Mouse (Mus musculus): ENCODE data around the gene Epb41l4b. TPM values are rescaled to one million over a fixed set of nuclear protein-coding genes. Genes with fewer than 3 reads are reported as not detected.

Gene Epb41l4b
- polyA plus RNA-seq, 1 experiment from 2014 or later, result 2.9 TPM

DNA sequence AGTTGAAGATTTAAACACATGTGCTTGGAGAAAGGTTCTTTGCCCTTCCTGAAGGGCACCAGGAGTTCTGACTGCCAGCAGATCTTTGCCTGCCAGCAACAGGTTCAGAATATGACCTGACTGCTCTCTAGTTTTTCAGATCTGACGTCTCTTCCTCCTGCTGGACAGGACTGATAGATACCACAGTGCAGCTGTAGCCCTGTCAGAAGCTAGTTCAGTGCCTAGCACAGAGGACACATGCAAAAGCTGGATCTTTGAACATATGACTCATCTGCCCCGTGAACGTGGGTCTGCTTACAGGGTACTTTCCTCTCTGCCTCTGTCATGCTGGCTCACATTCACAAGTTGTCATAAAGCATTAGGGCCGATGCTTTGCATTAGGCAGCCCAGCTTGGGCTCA, 199.0 kb downstream of the Epb41l4b start:
- no peaks in the 10 kb centered on the region for H3K36me3 ChIP-seq (ENCODE audit: control insufficient read depth, insufficient read depth, low read length)
- ATAC-seq (ENCODE audit: insufficient number of reproducible peaks, low FRiP score, low TSS enrichment, low read depth), result no peak
- no peak overlapping the region for H3K9ac ChIP-seq (ENCODE audit: low read length)
- DNase-seq (ENCODE audit: low spot score), result no peak
- 83% methylated on average over 4 of the region's 4 CpGs for WGBS
- H3K27ac ChIP-seq (replicated peaks; ENCODE audit: low read depth, low read length), result no peak overlapping the region
- H3K9me3 ChIP-seq (ENCODE audit: control insufficient read depth, low read length), result no peaks in the 10 kb centered on the region
- no peak overlapping the region for H3K4me3 ChIP-seq (ENCODE audit: low read depth, low read length)
- H3K4me2 ChIP-seq (ENCODE audit: low read depth, severe bottlenecking), result no peak overlapping the region
- H3K27me3 ChIP-seq (ENCODE audit: control insufficient read depth, insufficient read depth, low read length), result no peaks in the 10 kb centered on the region
- H3K4me1 ChIP-seq (ENCODE audit: control insufficient read depth, insufficient read depth, low read length), result peaks cover 4% of the 10 kb centered on the region

DNA sequence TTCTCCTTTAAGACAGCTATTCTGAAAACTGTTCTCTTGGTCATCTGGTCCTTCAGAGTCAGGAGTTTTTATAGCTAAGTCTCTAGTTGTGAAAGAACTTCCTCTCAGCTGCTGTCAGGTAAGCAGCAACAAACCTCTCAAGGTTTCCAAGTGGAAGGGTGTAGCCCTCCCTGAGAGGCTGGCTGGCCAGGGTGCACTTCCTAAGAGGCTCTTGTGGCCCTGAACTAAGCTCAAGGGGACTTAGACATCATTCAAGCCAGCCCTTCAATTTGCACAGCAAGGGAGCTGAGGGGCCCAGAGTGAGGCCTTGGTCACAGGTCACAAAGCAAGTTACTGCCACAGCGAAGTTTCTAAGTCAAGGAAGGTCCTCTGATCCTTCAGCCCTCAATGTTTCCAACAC, 200.0 kb downstream of the Epb41l4b start:
- no peaks in the 10 kb centered on the region for H3K27me3 ChIP-seq (ENCODE audit: control insufficient read depth, insufficient read depth, low read length)
- ATAC-seq (ENCODE audit: insufficient number of reproducible peaks, low FRiP score, low TSS enrichment, low read depth) (no peak), DNase-seq (ENCODE audit: low spot score) (no peak)
- no peak overlapping the region for H3K4me3 ChIP-seq (ENCODE audit: low read depth, low read length)
- H3K36me3 ChIP-seq (ENCODE audit: control insufficient read depth, insufficient read depth, low read length), result no peaks in the 10 kb centered on the region
- 63% methylated on average over 1 of the region's 1 CpGs for WGBS
- no peaks in the 10 kb centered on the region for H3K9me3 ChIP-seq (ENCODE audit: control insufficient read depth, low read length)
- no peak overlapping the region for H3K27ac ChIP-seq (replicated peaks; ENCODE audit: low read depth, low read length)
- H3K4me2 ChIP-seq (ENCODE audit: low read depth, severe bottlenecking), result no peak overlapping the region
- peaks cover 4% of the 10 kb centered on the region for H3K4me1 ChIP-seq (ENCODE audit: control insufficient read depth, insufficient read depth, low read length)
- H3K9ac ChIP-seq (ENCODE audit: low read length), result no peak overlapping the region

DNA sequence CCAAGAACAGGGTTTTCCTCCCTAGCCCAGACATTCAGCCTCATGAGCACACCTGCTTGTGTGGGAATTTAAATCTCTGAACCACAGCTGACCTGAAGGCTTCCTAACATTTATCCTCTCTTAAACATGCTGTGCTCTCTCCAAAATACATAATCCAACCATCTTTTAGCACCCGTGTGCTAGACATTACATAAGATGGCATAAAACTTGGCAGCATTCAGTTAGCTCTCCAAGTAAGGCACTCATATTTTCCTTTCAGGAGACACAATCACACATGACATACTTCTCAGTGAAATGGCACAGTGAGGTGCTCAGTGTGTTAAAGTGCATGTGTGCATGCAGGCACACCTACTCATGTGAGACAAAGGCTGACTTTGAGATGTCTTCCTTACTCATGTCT, 200.7 kb downstream of the Epb41l4b start:
- Histone ChIP-seq H3K36me3 (ENCODE audit: control insufficient read depth, insufficient read depth, low read length) (no peaks in the 10 kb centered on the region), H3K27me3 (ENCODE audit: control insufficient read depth, insufficient read depth, low read length) (no peaks in the 10 kb centered on the region), H3K9me3 (ENCODE audit: control insufficient read depth, low read length) (no peaks in the 10 kb centered on the region), H3K9ac (ENCODE audit: low read length) (no peak overlapping the region), H3K4me3 (ENCODE audit: low read depth, low read length) (no peak overlapping the region), H3K4me1 (ENCODE audit: control insufficient read depth, insufficient read depth, low read length) (peaks cover 4% of the 10 kb centered on the region), H3K4me2 (ENCODE audit: low read depth, severe bottlenecking) (no peak overlapping the region), H3K27ac (replicated peaks; ENCODE audit: low read depth, low read length) (no peak overlapping the region)
- ATAC-seq (ENCODE audit: insufficient number of reproducible peaks, low FRiP score, low TSS enrichment, low read depth) (no peak), DNase-seq (ENCODE audit: low spot score) (no peak)
- WGBS, result 86% methylated on average over 1 of the region's 1 CpGs

Other genes with a start within 250 kb of the Epb41l4b start
- gene Tmem245, start 196.0 kb downstream of the Epb41l4b start, polyA plus RNA-seq (2014; fragmentation: Nextera tagmentation; extraction: Ambion mirVana), result 8.8 and 9.4 TPM in 2 replicates
- gene Frrs1l, start 153.0 kb downstream of the Epb41l4b start, polyA plus RNA-seq (2014; fragmentation: Nextera tagmentation; extraction: Ambion mirVana), result 0.43 and 0.51 TPM in 2 replicates
- gene Ptpn3, start 158.4 kb upstream of the Epb41l4b start, polyA plus RNA-seq (2014; fragmentation: Nextera tagmentation; extraction: Ambion mirVana), result 0.73 and 1.2 TPM in 2 replicates

All from limb, embryonic 11.5 days (tissue).